Mouse (Mus musculus) brain, embryonic 14.5 days (tissue): ENCODE data around the gene Fastkd3.
"Not testable (repeated sequence)": the region's sequence is repeated elsewhere in the genome, so short reads cannot be mapped to it uniquely, and the experiment has no call there.

Experiments
- CTCF ChIP-seq: fragments of 200-500 bp; IDR thresholded peaks from 2 replicates; pipeline ENCODE4 v1.5.1; 2012; ENCODE audit warnings: inconsistent platforms, mild to moderate bottlenecking, moderate library complexity, borderline replicate concordance; ENCODE audit not compliant: insufficient read depth, insufficient read length; ENCODE audit errors: extremely low read depth
- POLR2A ChIP-seq: fragments of 200-500 bp; IDR thresholded peaks from 2 replicates; pipeline ENCODE4 v1.6.1; 2012; ENCODE audit warnings: mild to moderate bottlenecking, inconsistent platforms, borderline replicate concordance; ENCODE audit not compliant: poor library complexity, insufficient read depth, insufficient read length, severe bottlenecking; ENCODE audit errors: extremely low read depth

GRCm38 (mm10) chr13:68553391-68553790 is 28.6 kb upstream of the Fastkd3 start:
- peak; percentile 54; the same call in 1 of the 2 replicates for TF ChIP-seq CTCF
- not testable (repeated sequence) for TF ChIP-seq POLR2A
